Mouse (Mus musculus): ENCODE measurements around the gene Rreb1. TPM values are rescaled to one million over a fixed set of nuclear protein-coding genes. Genes with fewer than 3 reads are reported as not detected.

Gene Rreb1
- total and polyA plus RNA-seq, 3 experiments: 8.1 to 34.0 TPM; not detected in 1

- no peaks in the 10 kb centered on the region for H3K79me2 ChIP-seq (ENCODE audit: control insufficient read depth, insufficient read depth, low read length, poor library complexity)
- H3K27ac ChIP-seq (ENCODE audit: control insufficient read depth, low read depth, low read length): no peak overlapping the region
- no peak overlapping the region for H3K9ac ChIP-seq (ENCODE audit: control insufficient read depth, low read depth, low read length, poor library complexity, severe bottlenecking)
- peaks cover 0 to 7% of the 10 kb centered on the region in 2 experiments; a peak in 3 of 4 replicates for H3K4me1 ChIP-seq (ENCODE audit: control insufficient read depth in 1 of 2, insufficient read depth in 2 of 2, low read length in 2 of 2)
- H3K9me3 ChIP-seq (replicated peaks; ENCODE audit: insufficient read depth, low read length): no peaks in the 10 kb centered on the region
- no peak overlapping the region for H3K4me3 ChIP-seq (ENCODE audit: control insufficient read depth in 1 of 2, insufficient read depth in 1 of 2, low read depth in 2 of 2, low read length in 2 of 2)
- TF ChIP-seq MAZ (IDR thresholded peaks at IDR 0.05; ENCODE audit: low read depth, low read length): no peak
- TF ChIP-seq MXI1 (IDR thresholded peaks at IDR 0.05; ENCODE audit: low read depth, low read length): no peak
- no peaks in the 10 kb centered on the region; a peak in 1 of 4 replicates for H3K27me3 ChIP-seq (ENCODE audit: control insufficient read depth in 1 of 2, insufficient read depth in 2 of 2, low read length in 2 of 2)
- no peaks in the 10 kb centered on the region; a peak in 1 of 4 replicates for H3K36me3 ChIP-seq (ENCODE audit: control insufficient read depth in 1 of 2, insufficient read depth in 2 of 2, low read length in 2 of 2)
- DNase-seq (ENCODE audit: low read depth, low spot score): no peak
Observed at GRCm38 (mm10) chr13:37731914-37732693, 46.1 kb upstream of the Rreb1 start.

GRCm38 (mm10) chr13:37734501-37734900 is 43.7 kb upstream of the Rreb1 start:
- H3K27ac ChIP-seq (ENCODE audit: control insufficient read depth, low read depth, low read length): no peak overlapping the region
- H3K4me1 ChIP-seq (ENCODE audit: control insufficient read depth in 1 of 2, insufficient read depth in 2 of 2, low read length in 2 of 2): peaks cover 0 to 14% of the 10 kb centered on the region in 2 experiments; a peak in 3 of 4 replicates
- H3K9ac ChIP-seq (ENCODE audit: control insufficient read depth, low read depth, low read length, poor library complexity, severe bottlenecking): no peak overlapping the region
- H3K9me3 ChIP-seq (replicated peaks; ENCODE audit: insufficient read depth, low read length): no peaks in the 10 kb centered on the region
- TF ChIP-seq BHLHE40 (IDR thresholded peaks at IDR 0.05; ENCODE audit: borderline replicate concordance, low read depth, low read length) (no peak), EP300 (IDR thresholded peaks at IDR 0.05; ENCODE audit: low read depth in 1 of 2, low read length in 2 of 2) (no peak), MAX (IDR thresholded peaks at IDR 0.05; ENCODE audit: low read length) (no peak), CTCF (IDR thresholded peaks at IDR 0.05 in 2 of 3, conservative IDR thresholded peaks at IDR 0.05 in 1 of 3; ENCODE audit: control insufficient read depth in 1 of 3, insufficient read depth in 1 of 3, low read depth in 2 of 3, low read length in 3 of 3, poor library complexity in 1 of 3, severe bottlenecking in 1 of 3) (no peak)
- DNase-seq (ENCODE audit: low read depth, low spot score): no peak
- H3K4me3 ChIP-seq (ENCODE audit: control insufficient read depth in 1 of 2, insufficient read depth in 1 of 2, low read depth in 2 of 2, low read length in 2 of 2): no peak overlapping the region
- no peaks in the 10 kb centered on the region; a peak in 1 of 4 replicates for H3K27me3 ChIP-seq (ENCODE audit: control insufficient read depth in 1 of 2, insufficient read depth in 2 of 2, low read length in 2 of 2)
- H3K36me3 ChIP-seq (ENCODE audit: control insufficient read depth in 1 of 2, insufficient read depth in 2 of 2, low read length in 2 of 2): no peaks in the 10 kb centered on the region; a peak in 1 of 4 replicates
- H3K79me2 ChIP-seq (ENCODE audit: control insufficient read depth, insufficient read depth, low read length, poor library complexity): no peaks in the 10 kb centered on the region

GRCm38 (mm10) chr13:37740111-37740510 is 38.1 kb upstream of the Rreb1 start:
- no peaks in the 10 kb centered on the region for H3K9me3 ChIP-seq (replicated peaks; ENCODE audit: insufficient read depth, low read length)
- no peak overlapping the region for H3K9ac ChIP-seq (ENCODE audit: control insufficient read depth, low read depth, low read length, poor library complexity, severe bottlenecking)
- no peak for DNase-seq (ENCODE audit: low read depth, low spot score)
- no peak overlapping the region for H3K27ac ChIP-seq (ENCODE audit: control insufficient read depth, low read depth, low read length)
- H3K27me3 ChIP-seq (ENCODE audit: control insufficient read depth in 1 of 2, insufficient read depth in 2 of 2, low read length in 2 of 2): no peaks in the 10 kb centered on the region
- no peak for TF ChIP-seq SIN3A (IDR thresholded peaks at IDR 0.05; ENCODE audit: low read length)
- H3K79me2 ChIP-seq (ENCODE audit: control insufficient read depth, insufficient read depth, low read length, poor library complexity): no peaks in the 10 kb centered on the region
- peaks cover 3 to 13% of the 10 kb centered on the region in 2 experiments for H3K4me1 ChIP-seq (ENCODE audit: control insufficient read depth in 1 of 2, insufficient read depth in 2 of 2, low read length in 2 of 2)
- peaks cover 0 to 10% of the 10 kb centered on the region in 2 experiments; a peak in 2 of 4 replicates for H3K36me3 ChIP-seq (ENCODE audit: control insufficient read depth in 1 of 2, insufficient read depth in 2 of 2, low read length in 2 of 2)
- no peak overlapping the region for H3K4me3 ChIP-seq (ENCODE audit: control insufficient read depth in 1 of 2, insufficient read depth in 1 of 2, low read depth in 2 of 2, low read length in 2 of 2)

GRCm38 (mm10) chr13:37740752-37741151 is 37.4 kb upstream of the Rreb1 start:
- no peaks in the 10 kb centered on the region for H3K79me2 ChIP-seq (ENCODE audit: control insufficient read depth, insufficient read depth, low read length, poor library complexity)
- no peak overlapping the region for H3K27ac ChIP-seq (ENCODE audit: control insufficient read depth, low read depth, low read length)
- no peaks in the 10 kb centered on the region for H3K27me3 ChIP-seq (ENCODE audit: control insufficient read depth in 1 of 2, insufficient read depth in 2 of 2, low read length in 2 of 2)
- H3K4me1 ChIP-seq (ENCODE audit: control insufficient read depth in 1 of 2, insufficient read depth in 2 of 2, low read length in 2 of 2): peaks cover 3 to 13% of the 10 kb centered on the region in 2 experiments
- no peak overlapping the region for H3K9ac ChIP-seq (ENCODE audit: control insufficient read depth, low read depth, low read length, poor library complexity, severe bottlenecking)
- H3K9me3 ChIP-seq (replicated peaks; ENCODE audit: insufficient read depth, low read length): no peaks in the 10 kb centered on the region
- no peak for TF ChIP-seq BHLHE40 (IDR thresholded peaks at IDR 0.05; ENCODE audit: borderline replicate concordance, low read depth, low read length)
- no peak for TF ChIP-seq ZMIZ1 (IDR thresholded peaks at IDR 0.05; ENCODE audit: low read depth, low read length)
- no peak for TF ChIP-seq MYC (IDR thresholded peaks at IDR 0.05; ENCODE audit: low read depth, low read length)
- TF ChIP-seq GATA1 (IDR thresholded peaks at IDR 0.05; ENCODE audit: low read depth, low read length): no peak
- no peak for TF ChIP-seq MAZ (IDR thresholded peaks at IDR 0.05; ENCODE audit: low read depth, low read length)
- TF ChIP-seq E2F4 (IDR thresholded peaks at IDR 0.05; ENCODE audit: borderline replicate concordance, low read depth, low read length): no peak
- no peak for TF ChIP-seq TCF12 (IDR thresholded peaks at IDR 0.05; ENCODE audit: low read depth, low read length)
- no peak for TF ChIP-seq KAT2A (conservative IDR thresholded peaks at IDR 0.05; ENCODE audit: low read depth, low read length)
- no peak for TF ChIP-seq MAX (IDR thresholded peaks at IDR 0.05; ENCODE audit: low read length)
- TF ChIP-seq ZNF384 (IDR thresholded peaks at IDR 0.05; ENCODE audit: low read depth, low read length): no peak
- TF ChIP-seq CHD2 (IDR thresholded peaks at IDR 0.05; ENCODE audit: low read length): no peak
- TF ChIP-seq HCFC1 (IDR thresholded peaks at IDR 0.05; ENCODE audit: low read depth, low read length): no peak
- no peak for TF ChIP-seq CTCF (IDR thresholded peaks at IDR 0.05 in 2 of 3, conservative IDR thresholded peaks at IDR 0.05 in 1 of 3; ENCODE audit: control insufficient read depth in 1 of 3, insufficient read depth in 1 of 3, low read depth in 2 of 3, low read length in 3 of 3, poor library complexity in 1 of 3, severe bottlenecking in 1 of 3)
- TF ChIP-seq ETS1 (IDR thresholded peaks at IDR 0.05; ENCODE audit: low read depth, low read length): no peak
- peaks cover 0 to 10% of the 10 kb centered on the region in 2 experiments; a peak in 2 of 4 replicates for H3K36me3 ChIP-seq (ENCODE audit: control insufficient read depth in 1 of 2, insufficient read depth in 2 of 2, low read length in 2 of 2)
- H3K4me3 ChIP-seq (ENCODE audit: control insufficient read depth in 1 of 2, insufficient read depth in 1 of 2, low read depth in 2 of 2, low read length in 2 of 2): no peak overlapping the region
- DNase-seq (ENCODE audit: low read depth, low spot score): no peak
